Mouse (Mus musculus) stomach, postnatal 0 days (tissue): Measurements from ENCODE around the gene Apbb2. TPM values are rescaled to one million over a fixed set of nuclear protein-coding genes. Genes with fewer than 3 reads are reported as not detected.

ENCODE experiments used
- ATAC-seq: fragments of 200-750 bp; cut with Nextera tagmentation; 2 replicates; pipeline ENCODE4 v1.8.0; 2017; ENCODE audit not compliant: low FRiP score, low TSS enrichment
- DNase-seq: peaks from one replicate; pipeline ENCODE4 v3.0.0-alpha.2; 2016; ENCODE audit warnings: low spot score
- H3K27ac ChIP-seq: fragments of 300-500 bp; sonication (generic); replicated peaks from 2 replicates; pipeline ENCODE4 v1.5.1; 2014; ENCODE audit warnings: mild to moderate bottlenecking, control low read depth
- H3K27me3 ChIP-seq: fragments of 300-500 bp; sonication (generic); 2 replicates; pipeline ENCODE4 v1.6.1; 2014; ENCODE audit warnings: low read length; ENCODE audit not compliant: control insufficient read depth, insufficient read depth
- H3K36me3 ChIP-seq: fragments of 300-500 bp; sonication (generic); 2 replicates; pipeline ENCODE4 v1.6.1; 2014; ENCODE audit warnings: low read length, mixed read lengths; ENCODE audit not compliant: control insufficient read depth, insufficient read depth
- H3K4me1 ChIP-seq: fragments of 300-500 bp; sonication (generic); replicated peaks from 2 replicates; pipeline ENCODE4 v1.6.1; 2014; ENCODE audit warnings: antibody characterized with exemption; ENCODE audit not compliant: control insufficient read depth, insufficient read depth
- H3K4me2 ChIP-seq: fragments of 300-500 bp; sonication (generic); replicated peaks from 2 replicates; pipeline ENCODE4 v1.6.1; 2014; ENCODE audit warnings: low read depth, mild to moderate bottlenecking, control low read depth, moderate library complexity
- H3K4me3 ChIP-seq: fragments of 300-500 bp; sonication (generic); 2 replicates; pipeline ENCODE4 v1.5.1; 2014; ENCODE audit warnings: low read depth, low read length, control low read depth
- H3K9ac ChIP-seq: fragments of 300-500 bp; sonication (generic); 2 replicates; pipeline ENCODE4 v1.6.1; 2014; ENCODE audit warnings: mild to moderate bottlenecking, low read length, control low read depth, mixed read lengths
- H3K9me3 ChIP-seq: fragments of 300-500 bp; sonication (generic); 2 replicates; pipeline ENCODE4 v1.6.1; 2016; ENCODE audit warnings: low read length; ENCODE audit not compliant: control insufficient read depth
- CTCF ChIP-seq: IDR thresholded peaks from 2 replicates; pipeline ENCODE4 v1.5.1; 2016; ENCODE audit warnings: antibody characterized with exemption, low read depth, mild to moderate bottlenecking, moderate library complexity
- EP300 ChIP-seq: optimal IDR thresholded peaks from 2 replicates; pipeline ENCODE3; 2016; ENCODE audit warnings: antibody characterized with exemption
- WGBS: fragments of 180-500 bp; shearing (Covaris S2); extraction: QIAGEN DNeasy Blood & Tissue Kit; methylation state at CpG from one replicate; pipeline ENCODE4 v1.1.7; 2014; 5-methylcytosine and 5-hydroxymethylcytosine counted together
- polyA plus RNA-seq: library from polyadenylated mRNA; unstranded; fragments of >200 nt; fragmentation: Nextera tagmentation; extraction: Ambion mirVana; gene quantifications from 2 replicates; pipeline ENCODE4 v1.2.1, GENCODE M21; 2015

The Apbb2 gene
- polyA plus RNA-seq, 1 experiment from 2014 or later: 18.3 TPM

DNA sequence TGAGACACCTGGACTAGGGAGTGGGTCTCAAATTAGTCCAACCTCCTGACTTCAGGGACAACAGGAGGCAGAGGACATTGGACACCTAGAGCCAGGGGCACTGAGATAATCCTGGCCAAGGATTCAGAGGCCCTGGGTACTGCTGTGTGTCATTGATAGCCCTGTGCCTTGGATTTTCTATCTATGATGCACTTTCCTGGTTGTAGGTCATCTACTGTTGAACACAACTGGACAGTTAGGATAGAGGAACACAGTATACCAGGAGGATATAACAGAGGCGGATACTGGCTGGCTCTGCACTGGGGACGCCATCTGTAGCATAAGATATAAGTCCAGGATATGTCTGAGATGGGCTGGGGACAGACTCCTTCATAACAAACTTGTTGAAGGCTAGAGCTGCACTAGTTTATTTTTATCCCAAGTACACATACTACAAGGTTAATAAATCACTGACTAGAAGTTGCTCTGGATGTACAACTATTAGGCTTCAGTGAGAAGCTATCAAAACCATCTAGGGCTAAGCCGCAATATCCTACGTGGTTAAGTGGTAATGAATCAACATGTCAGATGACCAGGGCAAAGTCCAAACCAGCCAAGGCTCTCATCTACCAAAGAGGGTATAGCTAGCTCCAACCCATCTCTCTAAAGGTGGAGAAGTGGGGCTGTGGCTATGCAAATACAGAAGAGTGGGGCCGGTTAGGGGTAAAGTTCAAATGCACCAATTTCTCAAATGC is 219.9 kb downstream of the Apbb2 start:
- Histone ChIP-seq H3K9me3 (no peaks in the 10 kb centered on the region), H3K27me3 (no peaks in the 10 kb centered on the region), H3K9ac (no peak overlapping the region), H3K4me2 (no peak overlapping the region), H3K4me1 (no peaks in the 10 kb centered on the region), H3K4me3 (no peak overlapping the region), H3K36me3 (no peaks in the 10 kb centered on the region), H3K27ac (no peak overlapping the region)
- DNase-seq (no peak), ATAC-seq (0 out of 2 replicates have a peak, but pooled peaks have one; percentile 35)
- 71% methylated on average over 5 of the region's 5 CpGs for WGBS
- TF ChIP-seq CTCF: no peak
- TF ChIP-seq EP300: no peak

DNA sequence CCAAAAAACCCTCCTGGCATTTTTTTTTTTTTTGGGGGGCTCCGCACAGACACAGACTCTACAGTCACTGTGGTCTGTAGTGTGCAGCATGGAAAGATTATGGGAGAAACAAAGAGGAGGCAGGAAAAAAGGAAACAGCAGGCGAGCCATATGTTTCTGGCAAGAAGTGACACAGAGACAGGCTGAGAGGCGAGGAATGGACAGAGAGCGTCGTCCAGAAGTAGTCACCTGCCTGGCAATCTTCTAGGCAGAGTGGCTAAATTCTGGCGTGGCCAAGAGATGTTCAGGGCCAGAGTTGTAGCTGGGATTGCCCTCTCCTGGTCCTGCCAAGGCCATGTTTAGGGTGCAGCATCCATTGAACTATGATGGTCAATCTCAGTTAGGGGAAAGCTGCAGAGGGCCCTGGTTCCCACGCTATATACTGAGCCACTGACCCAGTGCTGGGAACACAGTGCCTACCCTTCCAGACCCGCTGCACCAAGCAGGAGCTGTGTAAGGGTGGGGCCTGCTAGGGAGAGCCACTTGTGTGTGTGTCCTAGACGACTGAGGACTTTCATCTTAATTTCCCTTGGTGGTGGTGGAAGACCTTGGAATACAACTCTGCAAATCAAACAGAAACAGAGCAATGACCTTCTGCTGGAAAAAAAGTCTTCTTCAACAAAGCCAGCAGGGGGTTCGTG is 224.7 kb downstream of the Apbb2 start:
- H3K4me1 ChIP-seq: no peaks in the 10 kb centered on the region
- H3K9ac ChIP-seq: no peak overlapping the region
- DNase-seq: no peak
- no peak overlapping the region for H3K4me3 ChIP-seq
- ATAC-seq: no peak
- WGBS: 84% methylated on average over 10 of the region's 10 CpGs
- TF ChIP-seq EP300: no peak
- TF ChIP-seq CTCF: no peak
- H3K27ac ChIP-seq: no peak overlapping the region
- H3K36me3 ChIP-seq: no peaks in the 10 kb centered on the region
- no peaks in the 10 kb centered on the region for H3K9me3 ChIP-seq
- no peak overlapping the region for H3K4me2 ChIP-seq
- H3K27me3 ChIP-seq: no peaks in the 10 kb centered on the region

DNA sequence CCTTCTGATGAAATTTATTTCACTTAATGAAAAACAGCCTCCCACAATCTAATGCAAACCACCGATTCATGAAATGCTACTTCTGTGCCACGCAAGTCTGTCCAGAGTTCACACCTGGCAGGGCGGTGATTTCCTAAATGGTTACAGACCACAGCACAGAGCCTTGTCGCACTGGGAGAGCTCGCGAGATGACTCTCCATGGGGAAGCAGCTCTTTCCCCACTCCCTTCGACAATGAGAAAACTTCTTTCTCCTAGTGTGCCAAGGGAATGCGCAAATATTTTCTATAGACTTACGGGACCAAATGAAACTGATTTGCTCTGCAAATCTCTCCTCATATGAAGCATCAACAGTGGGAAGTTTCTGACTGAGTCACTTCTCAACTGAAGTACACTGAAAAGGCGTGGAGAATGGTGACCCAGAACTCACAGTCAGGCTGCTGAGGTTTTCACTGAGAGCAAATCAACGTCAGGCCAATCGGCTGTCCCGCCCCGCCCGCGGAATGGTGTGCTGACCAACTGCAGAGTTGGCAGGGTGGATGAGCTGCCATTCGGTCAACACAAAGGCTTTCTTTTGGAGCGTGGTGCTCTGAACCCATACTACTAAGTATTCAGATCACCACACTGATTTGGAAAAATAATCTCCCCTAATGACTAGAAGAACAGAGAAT is 225.6 kb downstream of the Apbb2 start:
- H3K4me3 ChIP-seq: no peak overlapping the region
- H3K4me1 ChIP-seq: no peaks in the 10 kb centered on the region
- H3K4me2 ChIP-seq: no peak overlapping the region
- H3K9ac ChIP-seq: no peak overlapping the region
- no peaks in the 10 kb centered on the region for H3K9me3 ChIP-seq
- H3K27ac ChIP-seq: no peak overlapping the region
- H3K36me3 ChIP-seq: no peaks in the 10 kb centered on the region
- 60% methylated on average over 18 of the region's 18 CpGs for WGBS
- H3K27me3 ChIP-seq: no peaks in the 10 kb centered on the region
- peak; percentile 59; the same call in 1 of the 2 replicates for ATAC-seq
- peak; percentile 55 for DNase-seq
- no peak for TF ChIP-seq EP300
- no peak for TF ChIP-seq CTCF

DNA sequence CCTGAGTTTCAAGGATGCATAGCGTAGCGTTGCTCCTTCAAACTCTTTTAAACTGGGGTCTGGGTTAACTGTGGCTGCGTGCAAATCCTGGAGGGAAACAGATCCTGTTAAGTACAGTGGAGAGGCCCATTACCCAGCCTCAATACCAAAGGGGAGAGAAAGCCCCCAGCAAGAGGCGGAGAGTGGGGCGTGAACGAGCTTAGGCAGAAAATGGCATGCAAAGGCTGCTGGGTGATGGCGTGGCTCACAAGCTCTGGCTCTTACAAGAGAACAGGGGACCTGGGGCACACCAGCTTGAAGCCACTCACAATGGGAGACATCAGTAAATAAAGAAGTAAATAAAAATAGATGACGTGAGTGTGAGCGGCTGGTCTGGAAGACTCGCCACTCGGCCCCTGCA is 226.8 kb downstream of the Apbb2 start:
- no peak for DNase-seq
- WGBS: 85% methylated on average over 11 of the region's 11 CpGs

GRCm38 (mm10) chr5:66391299-66391698 is 227.3 kb downstream of the Apbb2 start:
- Histone ChIP-seq H3K4me2 (no peak overlapping the region), H3K27me3 (no peaks in the 10 kb centered on the region), H3K4me3 (no peak overlapping the region), H3K9ac (no peak overlapping the region), H3K36me3 (no peaks in the 10 kb centered on the region), H3K9me3 (no peaks in the 10 kb centered on the region), H3K4me1 (no peaks in the 10 kb centered on the region), H3K27ac (no peak overlapping the region)
- ATAC-seq: no peak
- WGBS: 83% methylated on average over 5 of the region's 5 CpGs
- TF ChIP-seq CTCF (no peak), EP300 (no peak)
- no peak for DNase-seq

More for the DNA sequence above, 226.8 kb downstream of the Apbb2 start:
- no peaks in the 10 kb centered on the region for H3K9me3 ChIP-seq
- no peak overlapping the region for H3K27ac ChIP-seq
- no peaks in the 10 kb centered on the region for H3K36me3 ChIP-seq
- no peaks in the 10 kb centered on the region for H3K27me3 ChIP-seq
- H3K4me2 ChIP-seq: no peak overlapping the region
- TF ChIP-seq CTCF: no peak
- no peak for TF ChIP-seq EP300
- H3K4me3 ChIP-seq: no peak overlapping the region
- H3K9ac ChIP-seq: no peak overlapping the region
- no peaks in the 10 kb centered on the region for H3K4me1 ChIP-seq
- ATAC-seq: no peak
